Mouse (Mus musculus) E14TG2a.4 (cell line): ENCODE measurements around the gene Fem1a.

Source experiments
- CTCF ChIP-seq: conservative IDR thresholded peaks from 2 replicates; pipeline ENCODE4 v1.5.1; 2014; ENCODE audit warnings: low read length
- POU5F1 ChIP-seq: IDR thresholded peaks from 2 replicates; pipeline ENCODE4 v1.6.1; 2014; ENCODE audit warnings: low read length, borderline replicate concordance

- TF ChIP-seq CTCF (no peak), POU5F1 (no peak)
Measured at GRCm38 (mm10) chr17:56211090-56211489, 45.5 kb upstream of the Fem1a start.
